Mouse (Mus musculus) right cerebral cortex, adult 2 months (tissue): ENCODE measurements around the gene Zfp362.
A peak's percentile ranks its signal among the peaks of the same experiment; 100 is the strongest.

Experiments used
- DNase-seq, 2 experiments: peaks; one replicate each; pipeline ENCODE4 v3.0.0; 2021 to 2022; ENCODE audit warnings: low spot score in 2 of 2

Zfp362 gene

DNA sequence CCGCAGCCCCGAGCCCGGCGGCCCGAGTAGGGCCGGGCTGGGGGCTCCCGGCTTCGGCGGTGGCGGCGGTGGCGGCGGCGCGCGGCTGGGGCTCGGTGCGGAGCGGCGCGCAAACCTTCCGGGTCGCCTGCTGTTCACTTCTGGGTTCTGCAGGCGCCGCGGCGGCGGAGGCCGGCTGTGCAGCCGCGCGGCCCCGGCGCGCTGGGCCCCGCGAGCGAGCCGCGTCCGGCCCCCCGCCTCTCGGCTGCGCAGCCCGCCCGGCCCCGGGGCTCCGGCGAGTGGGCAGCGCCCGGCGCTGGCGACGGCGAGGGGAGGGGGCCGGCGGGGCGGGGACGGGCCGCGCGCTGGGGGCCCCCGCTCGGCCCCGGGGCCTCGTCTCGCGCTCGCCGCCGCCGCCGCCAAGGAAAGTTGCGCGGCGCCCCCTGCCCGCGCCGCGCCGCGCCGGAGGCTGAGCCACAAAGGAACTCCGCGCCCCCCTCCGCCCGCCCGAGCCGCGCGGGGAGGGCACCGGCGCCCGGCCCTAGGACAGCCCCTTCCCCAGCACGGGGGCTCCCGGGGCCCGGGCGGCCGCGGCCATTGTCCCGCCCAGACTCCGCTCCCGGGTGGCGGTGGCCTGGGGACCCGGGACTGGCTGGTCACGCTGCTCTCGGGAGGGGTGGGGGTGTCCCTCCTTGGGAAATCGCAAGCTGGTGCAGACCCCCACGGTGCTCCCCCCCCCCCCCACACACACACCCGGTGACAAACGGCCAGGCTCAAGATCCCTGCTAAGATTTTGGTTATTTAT, at the start of gene Zfp362:
Zfp362 (minus strand) TSS at position 3 of the 784 bp plus-strand sequence.
- peak in 1 of 2 experiments; percentile 27 for DNase-seq

- DNase-seq: no peak
Observed at GRCm38 (mm10) chr4:128855613-128856040, 49.8 kb upstream of the Zfp362 start.

DNA sequence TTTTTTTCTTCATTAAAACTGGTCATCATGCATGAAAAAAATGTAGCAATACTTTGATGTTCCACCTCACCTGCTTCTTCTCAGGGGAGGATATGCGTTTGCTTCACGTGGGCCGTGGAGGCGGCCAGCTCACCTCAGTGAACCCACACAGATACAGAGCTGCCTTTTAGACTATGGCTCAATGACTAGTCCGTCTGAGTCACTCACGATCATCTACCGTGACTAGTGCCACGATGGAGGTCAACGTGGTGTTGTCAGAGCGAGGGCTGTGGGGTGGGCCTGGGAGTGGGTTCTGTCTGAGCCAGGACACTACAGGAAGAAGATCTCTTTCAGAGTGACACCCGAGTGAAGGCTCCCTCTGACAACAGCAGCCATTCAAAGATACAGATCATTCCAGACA, 47.3 kb upstream of the Zfp362 start:
- no peak for DNase-seq

DNA sequence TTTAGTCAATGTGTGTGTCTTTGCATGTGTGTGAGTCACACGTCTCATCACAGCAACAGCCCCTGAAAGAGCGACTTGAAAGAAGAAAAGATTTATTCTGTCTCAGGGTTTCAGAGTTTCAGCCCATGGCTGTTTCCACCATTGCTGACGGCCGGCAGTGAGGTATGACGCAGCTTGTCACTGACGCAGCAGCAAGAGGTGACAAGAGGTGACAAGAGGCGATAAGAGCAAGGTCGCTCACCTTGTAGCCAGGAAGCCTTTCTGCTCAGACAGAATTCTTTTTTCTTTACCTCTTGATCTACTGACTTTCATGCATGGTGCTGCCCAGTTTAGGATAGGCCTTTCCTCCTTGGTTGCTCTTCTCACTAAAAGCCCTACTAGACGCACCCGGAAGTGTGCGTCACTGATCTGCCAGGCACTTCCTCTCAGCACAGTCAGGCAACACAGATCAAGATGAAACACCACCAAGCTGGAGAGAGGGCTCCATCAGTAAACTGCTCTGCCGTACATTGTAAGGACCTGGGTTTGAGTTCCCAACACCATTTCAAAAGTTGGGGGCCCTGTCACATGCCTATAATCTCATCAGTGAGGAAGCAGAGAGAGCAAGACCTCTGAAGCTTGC, 46.5 kb upstream of the Zfp362 start:
- DNase-seq: no peak

DNA sequence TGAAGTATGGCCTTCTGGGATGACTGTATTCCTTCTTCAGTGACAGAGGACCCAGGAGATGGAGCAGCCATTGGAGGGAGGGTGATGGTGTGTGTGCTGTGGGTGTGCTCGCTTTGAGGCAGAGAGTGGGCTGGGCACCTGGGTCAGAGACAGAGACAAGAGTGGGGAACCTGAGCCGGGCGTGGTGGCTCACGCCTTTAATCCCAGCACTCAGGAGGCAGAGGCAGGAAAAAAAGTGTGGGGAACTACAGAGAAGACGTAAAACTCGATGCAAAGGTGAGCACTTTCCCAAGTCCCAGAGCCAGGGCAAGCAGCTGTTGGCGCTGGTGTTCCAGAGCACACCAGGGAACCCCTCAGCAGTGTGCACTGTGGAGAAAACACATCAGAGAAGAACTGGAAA, 43.8 kb upstream of the Zfp362 start:
- no peak for DNase-seq

DNA sequence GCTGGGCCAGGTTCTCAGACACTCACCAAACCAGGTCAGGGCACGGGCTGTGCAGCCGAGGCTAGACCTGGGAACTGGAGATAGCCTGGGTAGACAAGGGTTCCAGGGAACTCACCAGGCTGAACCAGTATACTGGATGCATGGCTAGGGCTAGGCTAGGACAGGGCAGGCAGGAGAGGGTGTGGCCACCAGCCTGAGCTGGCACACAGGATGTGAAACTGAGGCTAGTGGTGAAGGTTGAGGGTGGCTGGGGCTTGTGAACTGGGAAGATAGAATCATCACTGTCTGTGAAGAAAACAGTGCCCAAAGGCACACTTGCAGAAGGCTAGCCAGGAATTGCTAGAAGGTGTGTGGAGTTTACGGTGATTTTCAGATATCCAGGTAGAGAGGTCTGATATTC, 43.1 kb upstream of the Zfp362 start:
- DNase-seq: no peak

- DNase-seq: no peak
Observed at GRCm38 (mm10) chr4:128845367-128845973, 39.6 kb upstream of the Zfp362 start.

DNA sequence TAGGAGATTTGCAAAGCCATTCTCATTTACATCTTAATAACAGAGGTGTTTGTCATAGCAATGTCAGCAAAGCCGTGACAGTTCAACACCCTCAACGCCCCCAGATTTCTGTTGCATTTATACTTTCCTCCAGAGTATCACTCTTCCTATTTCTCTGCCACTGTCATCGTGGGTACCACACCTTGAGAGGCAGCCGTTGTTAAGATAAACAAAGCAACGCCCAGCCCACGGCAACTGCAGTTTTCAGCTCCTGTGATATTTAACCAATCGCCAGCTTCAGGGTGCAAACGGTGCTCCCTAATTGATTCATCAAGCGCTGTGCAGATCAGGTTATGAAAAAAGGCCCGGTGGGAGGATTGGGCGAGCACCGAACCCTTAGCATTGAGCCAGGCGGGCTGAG, 38.7 kb upstream of the Zfp362 start:
- no peak for DNase-seq

DNA sequence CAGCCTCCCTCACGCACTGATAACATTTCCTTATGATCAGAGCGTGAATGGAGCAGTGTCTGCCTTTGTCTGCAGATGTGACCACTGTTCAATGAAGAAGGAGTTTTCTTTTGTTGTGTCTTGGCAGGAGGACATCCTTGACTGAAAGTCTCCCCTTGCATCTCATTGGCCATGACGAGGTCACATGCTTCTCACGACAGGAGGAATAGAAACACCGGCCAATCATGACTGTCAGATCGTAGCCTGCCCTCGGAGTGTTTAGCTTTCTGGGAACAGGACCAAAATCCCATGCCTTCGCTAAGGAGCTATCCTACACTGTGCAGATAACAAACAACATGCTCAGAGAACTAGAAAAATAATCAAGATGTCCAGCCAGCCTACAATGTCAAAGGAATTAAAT, 35.4 kb upstream of the Zfp362 start:
- no peak for DNase-seq

GRCm38 (mm10) chr4:128839811-128840738, 34.2 kb upstream of the Zfp362 start:
- peak in 1 of 2 experiments; percentile 16 for DNase-seq

GRCm38 (mm10) chr4:128838202-128838601, 32.4 kb upstream of the Zfp362 start:
- DNase-seq: no peak

GRCm38 (mm10) chr4:128824131-128824530, 18.3 kb upstream of the Zfp362 start:
- DNase-seq: no peak

GRCm38 (mm10) chr4:128820568-128820967, 14.7 kb upstream of the Zfp362 start:
- DNase-seq: no peak

DNA sequence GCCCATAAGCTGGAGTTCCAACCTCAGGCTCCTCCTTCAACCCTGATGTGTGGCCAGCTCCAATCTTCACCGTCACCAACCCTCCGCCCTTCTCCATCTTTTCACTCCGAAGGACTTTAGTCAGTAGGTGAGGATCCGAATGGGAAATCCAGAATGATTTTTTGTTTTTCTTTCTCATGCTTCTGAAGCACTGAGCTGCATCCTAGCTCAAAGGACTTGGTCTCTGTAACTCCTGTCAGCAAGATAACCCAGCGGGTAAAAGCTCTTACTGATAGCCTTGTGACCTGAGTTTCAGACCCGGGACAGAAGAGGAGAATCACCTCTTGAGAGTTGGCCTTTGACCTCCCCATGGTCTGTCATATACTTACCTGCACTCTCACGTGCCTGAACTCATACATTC, 11.2 kb upstream of the Zfp362 start:
- DNase-seq: no peak

GRCm38 (mm10) chr4:128811382-128812056, 5.7 kb upstream of the Zfp362 start:
- peak; percentile 91 to 92 for DNase-seq

DNA sequence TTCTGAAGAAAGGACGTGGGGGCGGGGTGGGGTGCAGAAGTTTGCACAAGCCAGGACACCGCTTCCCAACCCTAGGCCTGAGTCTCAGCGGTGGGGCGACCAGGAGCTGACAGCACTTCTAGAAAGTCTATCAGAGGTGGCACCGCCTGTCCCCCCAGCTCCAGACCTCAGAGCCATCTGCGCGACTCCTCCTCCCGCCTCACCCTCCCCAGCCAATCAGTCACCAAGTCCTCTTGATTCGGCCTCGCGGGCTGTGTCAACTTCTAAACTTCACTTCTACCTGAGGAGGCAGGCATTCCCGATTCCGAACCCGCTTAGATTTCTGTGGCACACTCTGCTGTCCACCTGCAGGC, 958 bp upstream of the Zfp362 start:
- peak in 1 of 2 experiments; percentile 46 for DNase-seq

DNA sequence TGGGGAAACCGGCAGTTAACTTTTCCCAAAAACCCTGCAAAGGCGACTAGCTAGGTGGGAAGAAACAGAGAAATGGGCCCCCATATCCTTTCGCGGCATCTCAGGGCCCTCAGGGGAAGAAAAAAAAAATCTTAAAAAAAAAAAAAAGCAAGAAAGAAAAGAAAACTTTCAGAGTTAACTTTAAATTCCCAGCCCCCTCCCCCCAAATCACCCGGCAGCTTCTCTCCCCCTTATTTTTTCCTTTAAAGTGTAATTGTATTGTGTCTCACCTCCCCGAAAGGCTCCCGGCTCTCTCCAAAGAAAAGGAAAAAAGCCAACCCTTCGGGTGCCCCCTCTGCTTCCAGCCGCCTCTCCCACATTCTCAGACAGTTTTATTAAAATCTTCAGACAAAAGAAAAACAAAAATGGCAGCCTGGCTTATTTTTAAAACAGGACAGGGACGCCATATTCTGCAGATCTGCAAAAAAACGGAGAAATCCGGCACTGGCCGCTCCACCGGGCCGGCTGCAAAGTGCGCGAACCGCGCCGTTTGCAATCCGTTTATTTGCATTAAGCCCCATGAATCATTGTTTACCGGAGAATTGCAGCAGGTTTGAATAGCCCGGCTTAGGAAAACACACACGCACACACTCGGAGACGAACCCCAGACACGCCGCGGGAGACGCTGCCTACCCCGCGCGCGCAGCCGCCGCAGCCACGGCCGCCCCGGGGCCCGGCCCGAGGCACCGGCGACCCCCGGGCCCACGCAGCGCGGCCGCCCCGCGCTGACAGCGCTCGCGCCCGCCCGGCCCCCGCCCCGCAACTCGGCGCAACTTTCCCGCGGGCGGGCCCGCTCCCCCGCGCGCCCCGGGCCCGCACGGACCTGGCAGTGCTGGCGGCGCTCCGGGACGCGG, 449 bp downstream of the Zfp362 start:
- DNase-seq: peak; percentile 51 to 60

DNA sequence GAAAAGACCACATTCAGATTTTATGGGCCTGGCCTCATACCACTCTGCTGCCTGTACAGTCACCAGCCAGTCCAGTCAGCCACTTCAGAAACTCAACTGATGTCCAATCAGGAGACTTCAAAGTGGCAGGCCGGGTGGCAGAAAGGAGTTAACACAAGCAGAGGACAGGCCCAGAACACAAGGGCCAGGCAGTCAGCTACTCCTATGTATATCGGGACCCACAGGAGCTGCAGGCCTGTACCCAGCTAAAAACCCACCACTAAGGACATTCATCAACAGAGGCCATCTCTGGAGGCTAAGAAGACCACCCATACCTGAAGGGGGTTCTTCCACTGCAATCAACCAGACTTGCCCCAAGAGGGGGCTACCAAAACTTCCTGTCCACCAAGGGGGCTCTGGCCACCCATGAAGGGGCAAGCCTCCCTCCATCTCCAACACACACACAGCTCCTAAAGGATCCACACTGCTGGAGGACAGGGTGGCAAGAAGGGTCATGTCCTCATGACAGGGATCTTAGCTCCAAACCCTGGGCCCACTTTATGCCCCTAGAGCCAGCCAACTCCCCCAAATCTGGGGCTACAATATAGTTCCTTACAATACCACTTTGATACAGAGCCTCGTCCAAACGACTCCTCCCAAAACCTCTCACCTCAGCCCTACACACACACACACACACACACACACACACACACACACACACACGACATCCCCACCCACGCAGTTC, 1.3 kb downstream of the Zfp362 start:
- DNase-seq: no peak

DNA sequence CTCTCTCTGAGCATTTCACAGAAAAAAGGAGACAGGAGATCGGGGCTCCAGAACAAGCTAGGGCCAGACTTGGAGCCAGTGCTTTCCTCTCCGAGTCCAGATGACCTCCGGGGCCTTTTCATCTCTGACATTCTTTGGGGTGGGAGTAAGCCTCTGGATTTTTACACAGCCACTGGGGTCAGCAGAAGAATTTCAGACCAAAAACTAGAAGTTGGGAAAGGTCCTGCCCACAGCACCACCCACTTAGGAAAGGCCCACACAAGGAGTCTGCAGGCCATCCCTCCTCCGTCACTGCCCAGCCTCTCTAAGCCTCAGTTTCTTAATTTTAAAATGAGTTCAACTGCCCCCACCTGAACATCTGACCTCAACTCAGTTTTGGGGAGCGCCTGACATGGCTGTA, 2.3 kb downstream of the Zfp362 start:
- DNase-seq: no peak
